Mouse (Mus musculus): ENCODE results near the gene Adamtsl1. TPM values are rescaled to one million over a fixed set of nuclear protein-coding genes. Genes with fewer than 3 reads are reported as not detected.

The Adamtsl1 gene
- total RNA-seq, 4 experiments from 2014 or later = 9.8 to 13.0 (median 11.9) TPM

GRCm38 (mm10) chr4:86183701-86184173, 669.8 kb downstream of the Adamtsl1 start:
- no peak for DNase-seq (ENCODE audit: low spot score in 2 of 2)

DNA sequence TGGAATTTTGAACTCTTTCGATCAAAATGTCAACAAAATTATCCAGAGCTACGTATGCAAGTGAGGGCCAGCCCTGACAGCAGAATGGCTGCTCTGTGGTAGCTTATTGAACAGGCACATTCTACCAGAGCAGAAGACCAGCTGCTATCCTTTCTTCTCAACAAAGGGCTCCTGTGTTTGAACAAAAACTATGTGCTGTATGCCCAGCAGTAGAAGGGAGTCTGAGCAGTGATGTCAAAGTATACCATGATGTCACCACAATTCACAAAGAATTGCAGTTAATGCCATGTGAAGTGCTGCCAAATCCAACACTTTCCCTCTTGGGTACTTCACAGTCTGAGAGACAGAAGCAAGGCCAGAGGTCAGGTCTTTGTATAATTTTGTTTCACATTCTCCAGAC, 675.9 kb downstream of the Adamtsl1 start:
- peak; percentile 6 to 33 for DNase-seq (ENCODE audit: low spot score in 2 of 2)

DNA sequence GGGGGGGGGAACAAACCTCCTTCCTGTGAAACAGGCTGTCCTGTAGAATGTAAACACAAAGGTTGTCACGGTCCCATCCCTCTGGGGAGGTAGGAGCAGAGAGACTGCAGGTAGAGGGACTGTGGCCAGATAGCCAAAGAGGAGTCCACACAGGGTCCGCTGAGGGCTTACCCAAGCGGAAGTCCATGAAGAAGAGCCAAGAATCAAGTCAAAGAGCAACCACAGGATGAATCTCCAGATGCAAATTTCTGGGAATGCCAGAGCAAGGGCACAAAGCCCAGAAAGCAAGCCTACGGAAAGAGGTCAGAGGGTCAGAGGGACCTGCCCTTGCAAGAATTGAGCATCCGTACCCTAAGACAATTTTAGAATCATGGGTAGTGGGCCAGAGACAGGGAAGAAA, 677.2 kb downstream of the Adamtsl1 start:
- DNase-seq (ENCODE audit: low spot score in 2 of 2) = no peak

- DNase-seq (ENCODE audit: low spot score in 2 of 2) = no peak
Observed at GRCm38 (mm10) chr4:86201766-86202165, 687.8 kb downstream of the Adamtsl1 start.

- no peak for DNase-seq (ENCODE audit: low spot score in 2 of 2)
Observed at GRCm38 (mm10) chr4:86203288-86203687, 689.3 kb downstream of the Adamtsl1 start.

DNA sequence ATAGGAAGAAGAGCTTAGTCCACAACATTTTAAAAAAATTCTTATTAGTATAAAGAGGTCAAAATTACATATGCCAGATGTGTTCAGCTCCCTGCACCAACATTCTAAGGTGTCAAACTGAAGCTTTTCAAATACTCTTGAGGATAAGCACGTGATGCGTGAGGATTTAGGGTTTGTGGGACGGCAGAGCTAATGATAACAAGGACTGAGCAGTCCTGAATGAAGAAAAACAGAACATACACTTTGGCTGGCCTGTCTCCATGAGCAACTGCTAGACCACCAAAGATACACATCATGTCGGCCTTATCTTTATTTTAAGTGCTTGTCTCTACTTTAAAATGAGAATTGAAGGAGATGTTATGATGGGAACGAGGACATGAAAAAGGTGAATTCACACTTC, 710.9 kb downstream of the Adamtsl1 start:
- DNase-seq (ENCODE audit: low spot score in 2 of 2) = no peak

GRCm38 (mm10) chr4:86227096-86227495, 713.1 kb downstream of the Adamtsl1 start:
- peak in 1 of 2 experiments; percentile 13 for DNase-seq (ENCODE audit: low spot score in 2 of 2)

GRCm38 (mm10) chr4:86233197-86233596, 719.2 kb downstream of the Adamtsl1 start:
- no peak for DNase-seq (ENCODE audit: low spot score in 2 of 2)

- no peak for DNase-seq (ENCODE audit: low spot score in 2 of 2)
Observed at GRCm38 (mm10) chr4:86241854-86242424, 728.0 kb downstream of the Adamtsl1 start.

DNA sequence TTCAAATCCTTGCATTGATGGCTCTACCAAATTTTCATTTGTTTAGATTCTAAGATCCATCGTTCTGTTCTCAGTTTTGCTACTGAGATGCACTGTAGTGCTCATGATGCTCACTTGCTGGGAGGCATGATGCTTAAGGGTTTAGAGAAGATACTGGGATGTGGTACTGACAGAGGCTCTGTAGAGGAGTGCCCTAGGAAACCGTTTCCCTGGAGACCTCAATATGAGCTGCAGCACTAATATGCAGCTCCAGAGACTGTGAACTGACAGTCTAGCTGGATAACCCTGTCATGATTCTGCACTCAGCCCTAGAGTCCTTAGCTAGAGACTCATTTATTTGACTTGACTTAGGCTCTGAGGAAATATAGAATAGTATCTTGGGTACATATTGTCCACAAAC, 756.1 kb downstream of the Adamtsl1 start:
- DNase-seq (ENCODE audit: low spot score in 2 of 2) = no peak

- peak in 1 of 2 experiments; percentile 46 for DNase-seq (ENCODE audit: low spot score in 2 of 2)
Observed at GRCm38 (mm10) chr4:86273703-86274355, 759.9 kb downstream of the Adamtsl1 start.

DNA sequence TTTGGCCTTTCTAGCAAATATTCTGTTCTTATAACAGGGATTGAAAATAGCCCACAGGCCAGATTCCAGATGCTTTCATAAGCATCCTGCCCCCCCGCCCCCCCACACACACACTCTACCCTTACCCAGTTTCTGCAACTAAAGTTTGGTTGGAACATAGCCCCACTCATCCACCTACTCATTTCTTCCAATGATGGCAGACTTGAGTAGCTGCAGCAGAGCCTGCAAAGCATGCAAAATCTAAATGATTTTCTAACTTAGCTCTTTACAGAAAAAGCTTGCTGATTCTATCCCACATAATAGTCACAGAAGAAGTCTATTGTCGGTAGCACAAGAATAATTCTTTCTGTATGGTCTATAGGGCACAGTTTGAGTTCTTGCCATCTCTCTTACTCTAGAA, 760.7 kb downstream of the Adamtsl1 start:
- no peak for DNase-seq (ENCODE audit: low spot score in 2 of 2)

DNA sequence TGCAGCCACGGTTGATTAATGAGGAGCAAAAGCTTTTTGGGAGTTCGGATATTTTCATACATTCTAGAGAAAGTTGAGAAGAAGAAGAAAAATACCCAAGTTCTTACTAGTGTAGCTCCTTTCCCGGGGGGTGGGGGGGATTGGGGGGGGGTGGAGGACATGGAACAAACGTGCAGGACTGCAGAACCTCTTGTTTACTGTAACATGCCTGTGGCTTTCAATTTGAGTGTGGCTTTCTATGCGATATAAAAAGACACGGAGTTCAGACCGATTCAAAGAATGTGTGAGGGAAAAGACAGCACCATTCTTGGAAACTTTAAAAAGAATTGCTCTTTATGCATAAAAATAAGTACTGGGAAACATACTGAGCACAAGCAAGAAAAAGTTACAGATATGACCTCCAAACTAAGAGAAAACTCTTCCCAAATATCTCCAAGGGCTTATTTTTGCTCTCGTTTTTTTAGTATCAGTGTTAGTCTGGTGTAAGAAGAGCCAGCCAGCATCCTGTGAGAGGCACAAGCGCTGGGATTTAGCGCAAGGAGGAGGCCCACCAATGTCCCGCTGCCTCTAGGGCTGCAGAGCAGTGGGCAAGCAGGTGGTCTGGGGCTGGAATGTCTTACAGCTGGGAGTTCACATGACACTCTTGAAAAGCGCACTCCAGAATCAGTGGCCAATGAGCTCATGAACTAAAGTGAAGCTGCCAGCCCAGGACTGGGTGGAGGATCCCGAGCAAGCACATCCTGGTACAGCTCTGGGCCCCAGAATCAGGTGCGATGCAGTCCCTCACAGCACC, 762.2 kb downstream of the Adamtsl1 start:
- DNase-seq (ENCODE audit: low spot score in 2 of 2) = no peak

GRCm38 (mm10) chr4:86278546-86278945, 764.6 kb downstream of the Adamtsl1 start:
- DNase-seq (ENCODE audit: low spot score in 2 of 2) = no peak

- no peak for DNase-seq (ENCODE audit: low spot score in 2 of 2)
Observed at GRCm38 (mm10) chr4:86286572-86286971, 772.6 kb downstream of the Adamtsl1 start.

DNA sequence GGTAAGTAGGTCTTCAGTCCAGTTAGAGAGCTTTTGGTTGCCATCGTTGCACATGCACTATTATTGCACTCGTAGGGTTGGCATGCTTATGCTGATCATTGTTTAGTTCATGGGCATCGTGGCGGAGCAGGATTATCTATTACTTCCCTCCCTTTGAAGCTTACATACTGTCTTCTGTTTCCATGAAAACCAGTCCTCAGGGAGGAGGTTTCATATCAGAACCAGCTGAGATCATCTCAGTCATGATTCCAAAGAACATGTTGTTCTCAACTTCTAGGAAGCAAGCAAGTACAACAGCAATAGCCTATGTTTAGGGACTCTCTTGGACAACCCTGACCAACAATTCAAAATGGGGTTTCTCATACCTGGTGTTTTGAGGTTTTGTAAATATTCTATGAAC, 774.3 kb downstream of the Adamtsl1 start:
- DNase-seq (ENCODE audit: low spot score in 2 of 2) = no peak

DNA sequence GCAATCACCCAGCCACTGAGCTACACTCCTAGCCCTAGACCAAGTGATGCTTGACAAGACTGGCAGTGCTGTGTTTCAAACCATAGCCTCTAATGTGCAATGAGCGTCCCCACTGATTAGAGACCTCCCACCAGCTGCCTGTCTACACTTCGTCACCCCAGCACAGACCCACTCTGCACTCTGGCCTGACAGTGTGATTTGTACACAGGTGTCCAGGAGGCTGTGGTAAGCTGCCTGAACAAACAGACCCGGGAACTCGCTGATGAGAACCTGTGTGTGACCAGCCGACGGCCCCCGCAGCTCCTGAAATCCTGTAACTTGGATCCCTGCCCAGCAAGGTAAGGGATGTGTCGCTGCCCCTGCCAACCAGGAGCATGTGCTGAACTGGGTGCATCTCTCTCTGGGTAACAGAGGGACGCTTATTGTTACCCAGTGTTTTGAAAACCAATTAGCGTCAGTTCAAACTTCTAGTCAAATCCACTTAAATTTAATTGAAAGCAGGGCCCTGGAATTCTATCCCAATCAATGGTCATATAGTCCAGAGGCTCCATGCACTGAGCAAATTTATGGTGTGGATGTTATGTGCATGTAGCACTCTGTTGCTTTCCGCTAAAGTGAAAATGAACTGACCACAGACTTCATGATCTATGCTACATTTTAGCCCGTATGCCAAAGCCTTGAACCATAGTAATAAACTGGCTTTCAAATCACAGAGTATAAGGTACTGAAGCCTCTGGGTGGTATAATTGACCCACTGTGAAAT, 775.7 kb downstream of the Adamtsl1 start:
- DNase-seq (ENCODE audit: low spot score in 2 of 2) = no peak

GRCm38 (mm10) chr4:86294828-86295251, 780.9 kb downstream of the Adamtsl1 start:
- DNase-seq (ENCODE audit: low spot score in 2 of 2) = no peak

DNA sequence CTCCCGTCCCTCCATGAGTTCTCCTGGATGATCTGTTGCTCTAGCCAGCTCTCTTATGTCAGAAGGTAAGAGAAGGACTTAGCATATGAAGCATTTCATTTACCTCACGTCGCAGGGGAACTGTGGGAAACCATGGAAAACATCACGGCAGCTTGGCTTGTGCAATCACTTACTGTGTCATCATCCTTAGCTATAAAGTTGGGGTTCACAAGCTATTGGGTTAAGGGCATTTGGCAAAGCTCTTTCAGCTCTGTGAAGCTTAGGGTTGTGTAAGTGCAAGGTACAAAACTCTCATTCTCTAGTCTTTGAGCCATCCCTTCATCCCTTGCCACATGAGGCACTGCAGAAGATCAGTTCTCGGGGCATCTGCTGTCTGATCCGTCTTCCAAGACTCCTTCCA, 787.5 kb downstream of the Adamtsl1 start:
- no peak for DNase-seq (ENCODE audit: low spot score in 2 of 2)

DNA sequence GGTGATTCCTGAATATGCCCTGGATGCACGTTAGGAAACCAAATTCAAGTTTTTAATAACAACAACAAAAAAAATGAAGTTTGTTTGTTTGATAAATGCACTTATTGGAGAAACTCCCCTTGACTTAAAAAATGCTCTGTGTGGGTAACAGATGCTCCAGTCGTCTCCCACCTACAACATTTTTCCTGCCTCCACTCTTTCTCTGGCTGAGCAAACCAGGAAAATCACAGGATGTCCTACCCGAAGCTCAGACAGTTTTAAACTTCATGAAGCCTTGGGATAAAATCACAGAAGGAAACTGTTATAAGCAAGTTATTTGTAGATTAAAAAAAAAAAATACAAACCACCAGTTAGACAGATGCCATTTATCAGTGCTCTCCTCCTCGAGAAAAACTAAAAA, 788.1 kb downstream of the Adamtsl1 start:
- no peak for DNase-seq (ENCODE audit: low spot score in 2 of 2)

DNA sequence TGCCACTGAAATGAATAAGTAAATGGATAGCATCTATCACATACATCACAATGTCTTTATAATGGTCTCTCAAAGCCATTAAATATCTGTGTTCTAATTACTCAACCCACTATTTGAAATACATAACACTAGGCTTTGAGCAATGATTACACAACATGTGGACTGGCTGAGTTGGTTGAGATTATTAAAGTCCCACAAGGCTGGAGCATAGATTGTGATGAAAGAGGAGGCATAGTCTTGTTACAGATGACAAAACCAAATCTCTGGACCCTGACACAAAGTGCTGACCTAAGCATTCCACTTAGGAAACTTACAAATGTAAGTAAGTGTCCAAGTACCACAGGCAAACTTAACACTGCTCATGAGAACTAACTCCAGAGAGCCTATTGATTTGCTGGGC, 792.8 kb downstream of the Adamtsl1 start:
- DNase-seq (ENCODE audit: low spot score in 2 of 2) = no peak

GRCm38 (mm10) chr4:86309178-86309577, 795.2 kb downstream of the Adamtsl1 start:
- DNase-seq (ENCODE audit: low spot score in 2 of 2) = no peak

Measured in layer of hippocampus, adult 8-10 months (tissue).